Mouse (Mus musculus): Measurements from ENCODE around the gene Map2. TPM values are rescaled to one million over a fixed set of nuclear protein-coding genes. Genes with fewer than 3 reads are reported as not detected.

The Map2 gene
- polyA plus RNA-seq, 1 experiment from 2014 or later, result 3.8 TPM

GRCm38 (mm10) chr1:66192401-66192800, 17.3 kb downstream of the Map2 start:
- Histone ChIP-seq H3K36me3 (ENCODE audit: control insufficient read depth, insufficient read depth, low read length) (no peaks in the 10 kb centered on the region), H3K27me3 (ENCODE audit: control insufficient read depth, insufficient read depth, low read length) (no peaks in the 10 kb centered on the region), H3K4me2 (replicated peaks; ENCODE audit: low read depth) (no peak overlapping the region), H3K4me3 (ENCODE audit: low read depth, low read length) (no peak overlapping the region), H3K27ac (replicated peaks) (no peak overlapping the region), H3K4me1 (replicated peaks; ENCODE audit: control insufficient read depth, insufficient read depth) (no peaks in the 10 kb centered on the region), H3K9ac (ENCODE audit: low read length) (no peak overlapping the region), H3K9me3 (ENCODE audit: control insufficient read depth, low read length) (no peaks in the 10 kb centered on the region)
- no peak for ATAC-seq (ENCODE audit: low FRiP score, low TSS enrichment)
- 84% methylated on average over 1 of the region's 1 CpGs for WGBS
- TF ChIP-seq CTCF (IDR thresholded peaks at IDR 0.05; ENCODE audit: low read depth) (no peak), EP300 (optimal IDR thresholded peaks at IDR 0.05) (no peak)
- no peak for DNase-seq (ENCODE audit: low spot score)

- Histone ChIP-seq H3K4me1 (replicated peaks; ENCODE audit: control insufficient read depth, insufficient read depth) (no peaks in the 10 kb centered on the region), H3K9ac (ENCODE audit: low read length) (no peak overlapping the region), H3K4me3 (ENCODE audit: low read depth, low read length) (no peak overlapping the region), H3K36me3 (ENCODE audit: control insufficient read depth, insufficient read depth, low read length) (no peaks in the 10 kb centered on the region), H3K9me3 (ENCODE audit: control insufficient read depth, low read length) (no peaks in the 10 kb centered on the region), H3K27me3 (ENCODE audit: control insufficient read depth, insufficient read depth, low read length) (no peaks in the 10 kb centered on the region), H3K4me2 (replicated peaks; ENCODE audit: low read depth) (no peak overlapping the region), H3K27ac (replicated peaks) (no peak overlapping the region)
- DNase-seq (ENCODE audit: low spot score) (no peak), ATAC-seq (ENCODE audit: low FRiP score, low TSS enrichment) (no peak)
- no peak for TF ChIP-seq CTCF (IDR thresholded peaks at IDR 0.05; ENCODE audit: low read depth)
- no peak for TF ChIP-seq EP300 (optimal IDR thresholded peaks at IDR 0.05)
- WGBS, result 71% methylated on average over 2 of the region's 2 CpGs
These were observed 17.8 kb downstream of the Map2 start for GRCm38 (mm10) chr1:66192891-66193290.

- H3K4me1 ChIP-seq (replicated peaks; ENCODE audit: control insufficient read depth, insufficient read depth), result no peaks in the 10 kb centered on the region
- H3K4me2 ChIP-seq (replicated peaks; ENCODE audit: low read depth), result no peak overlapping the region
- no peaks in the 10 kb centered on the region for H3K36me3 ChIP-seq (ENCODE audit: control insufficient read depth, insufficient read depth, low read length)
- no peak for DNase-seq (ENCODE audit: low spot score)
- TF ChIP-seq CTCF (IDR thresholded peaks at IDR 0.05; ENCODE audit: low read depth) (no peak), EP300 (optimal IDR thresholded peaks at IDR 0.05) (no peak)
- H3K27ac ChIP-seq (replicated peaks), result no peak overlapping the region
- no peak for ATAC-seq (ENCODE audit: low FRiP score, low TSS enrichment)
- WGBS, result 85% methylated on average over 13 of the region's 13 CpGs
- no peaks in the 10 kb centered on the region for H3K9me3 ChIP-seq (ENCODE audit: control insufficient read depth, low read length)
- no peaks in the 10 kb centered on the region for H3K27me3 ChIP-seq (ENCODE audit: control insufficient read depth, insufficient read depth, low read length)
- H3K9ac ChIP-seq (ENCODE audit: low read length), result no peak overlapping the region
- no peak overlapping the region for H3K4me3 ChIP-seq (ENCODE audit: low read depth, low read length)
These were observed 20.1 kb downstream of the Map2 start for GRCm38 (mm10) chr1:66195040-66195726.

GRCm38 (mm10) chr1:66196240-66196639, 21.2 kb downstream of the Map2 start:
- Histone ChIP-seq H3K9ac (ENCODE audit: low read length) (no peak overlapping the region), H3K4me2 (replicated peaks; ENCODE audit: low read depth) (no peak overlapping the region), H3K4me3 (ENCODE audit: low read depth, low read length) (no peak overlapping the region), H3K27me3 (ENCODE audit: control insufficient read depth, insufficient read depth, low read length) (no peaks in the 10 kb centered on the region), H3K9me3 (ENCODE audit: control insufficient read depth, low read length) (no peaks in the 10 kb centered on the region), H3K27ac (replicated peaks) (no peak overlapping the region), H3K36me3 (ENCODE audit: control insufficient read depth, insufficient read depth, low read length) (no peaks in the 10 kb centered on the region), H3K4me1 (replicated peaks; ENCODE audit: control insufficient read depth, insufficient read depth) (no peaks in the 10 kb centered on the region)
- WGBS, result 84% methylated on average over 4 of the region's 4 CpGs
- no peak for TF ChIP-seq CTCF (IDR thresholded peaks at IDR 0.05; ENCODE audit: low read depth)
- TF ChIP-seq EP300 (optimal IDR thresholded peaks at IDR 0.05), result no peak
- no peak for DNase-seq (ENCODE audit: low spot score)
- no peak for ATAC-seq (ENCODE audit: low FRiP score, low TSS enrichment)

- Histone ChIP-seq H3K9ac (ENCODE audit: low read length) (no peak overlapping the region), H3K27me3 (ENCODE audit: control insufficient read depth, insufficient read depth, low read length) (no peaks in the 10 kb centered on the region), H3K27ac (replicated peaks) (no peak overlapping the region), H3K36me3 (ENCODE audit: control insufficient read depth, insufficient read depth, low read length) (no peaks in the 10 kb centered on the region), H3K4me1 (replicated peaks; ENCODE audit: control insufficient read depth, insufficient read depth) (no peaks in the 10 kb centered on the region), H3K9me3 (ENCODE audit: control insufficient read depth, low read length) (no peaks in the 10 kb centered on the region), H3K4me2 (replicated peaks; ENCODE audit: low read depth) (no peak overlapping the region), H3K4me3 (ENCODE audit: low read depth, low read length) (no peak overlapping the region)
- 76% methylated on average over 4 of the region's 4 CpGs for whole genome bisulfite sequencing
- TF ChIP-seq EP300 (optimal IDR thresholded peaks at IDR 0.05) (no peak), CTCF (IDR thresholded peaks at IDR 0.05; ENCODE audit: low read depth) (no peak)
- DNase-seq (ENCODE audit: low spot score) (no peak), ATAC-seq (ENCODE audit: low FRiP score, low TSS enrichment) (no peak)
These were observed 21.6 kb downstream of the Map2 start for GRCm38 (mm10) chr1:66196716-66197115.

- no peak for DNase-seq (ENCODE audit: low spot score)
- Histone ChIP-seq H3K4me2 (replicated peaks; ENCODE audit: low read depth) (no peak overlapping the region), H3K36me3 (ENCODE audit: control insufficient read depth, insufficient read depth, low read length) (no peaks in the 10 kb centered on the region), H3K4me1 (replicated peaks; ENCODE audit: control insufficient read depth, insufficient read depth) (no peaks in the 10 kb centered on the region), H3K9ac (ENCODE audit: low read length) (no peak overlapping the region), H3K27me3 (ENCODE audit: control insufficient read depth, insufficient read depth, low read length) (no peaks in the 10 kb centered on the region), H3K9me3 (ENCODE audit: control insufficient read depth, low read length) (no peaks in the 10 kb centered on the region), H3K4me3 (ENCODE audit: low read depth, low read length) (no peak overlapping the region), H3K27ac (replicated peaks) (no peak overlapping the region)
- ATAC-seq (ENCODE audit: low FRiP score, low TSS enrichment), result no peak
- whole genome bisulfite sequencing, result 89% methylated on average over 2 of the region's 2 CpGs
- no peak for TF ChIP-seq EP300 (optimal IDR thresholded peaks at IDR 0.05)
- TF ChIP-seq CTCF (IDR thresholded peaks at IDR 0.05; ENCODE audit: low read depth), result no peak
These were observed 30.4 kb downstream of the Map2 start for GRCm38 (mm10) chr1:66205517-66205916.
